Comparison of ENCODE assay signal across 8 mouse cellular contexts in genomic region chr16:77643871-77644720, GRCm38 (mm10). TPM values are rescaled to one million over a fixed set of nuclear protein-coding genes. Genes with fewer than 3 reads are reported as not detected.
A peak's percentile ranks its signal among the peaks of the same experiment; 100 is the strongest.
DNase-seq lines count a peak whose midpoint lies in the region; ATAC-seq and TF ChIP-seq lines count a peak whose summit lies in the region.

No protein-coding gene starts in this region.

- H3K4me3 ChIP-seq in hindbrain, embryonic 15.5 days = peak overlapping the region; percentile 47
- peak overlapping the region; percentile 59 for H3K4me3 ChIP-seq in left cerebral cortex, adult 2 months

- peaks cover 25% of the 10 kb centered on the region for H3K4me1 ChIP-seq in hindbrain, embryonic 15.5 days (replicated peaks)

- no peaks in the 10 kb centered on the region for H3K27me3 ChIP-seq in hindbrain, embryonic 15.5 days

- DNase-seq in adipocyte (ENCODE audit: low spot score) = peak; percentile 82
- peak; percentile 89 to 94 for DNase-seq in cerebellum, postnatal 25 days
- DNase-seq in gastrocnemius, adult 18-20 months (ENCODE audit: low spot score) = peak; percentile 50
- DNase-seq in left cerebral cortex, adult 2 months (ENCODE audit: extremely low spot score in 1 of 2, low spot score in 2 of 2) = peak; percentile 85 to 89
- peak; percentile 61 to 69 for DNase-seq in lung, postnatal 4 days
- peak; percentile 93 for DNase-seq in right cerebral cortex, postnatal 10 days (ENCODE audit: low spot score in 2 of 2)
- no peak for DNase-seq in MN1 (ENCODE audit: low spot score)

- peak overlapping the region; percentile 98 for H3K27ac ChIP-seq in hindbrain, embryonic 15.5 days (replicated peaks)
- H3K27ac ChIP-seq in left cerebral cortex, adult 2 months = peak overlapping the region; percentile 98

- 1% methylated on average over 31 of the region's 31 CpGs for WGBS in hindbrain, embryonic 15.5 days

- H3K36me3 ChIP-seq in hindbrain, embryonic 15.5 days = no peaks in the 10 kb centered on the region

- peak; percentile 93 for ATAC-seq in hindbrain, embryonic 15.5 days (ENCODE audit: low FRiP score, low read depth)

- no peak for TF ChIP-seq CTCF in left cerebral cortex, adult 2 months (IDR thresholded peaks at IDR 0.05)

- no peaks in the 10 kb centered on the region for H3K9me3 ChIP-seq in hindbrain, embryonic 15.5 days

- H3K9ac ChIP-seq in hindbrain, embryonic 15.5 days = peak overlapping the region; percentile 69

- intact Hi-C loops in left cerebral cortex, adult 2 months (cut with DNase I) = loop anchor here (1.0 to 10.0 kb wide), 8 partner anchors 50 to 519 kb away; no protein-coding TSS in a partner anchor

- peak overlapping the region; percentile 78 for H3K4me2 ChIP-seq in hindbrain, embryonic 15.5 days

RNA-seq across cellular contexts. Expression of gene Gm11146, which starts 42.2 kb away (rescaled TPM):
- not detected for total RNA-seq in gastrocnemius, adult 18-20 months (2021)
- not detected in 2 replicates for polyA plus RNA-seq in hindbrain, embryonic 15.5 days (2015; fragmentation: Nextera tagmentation; extraction: Ambion mirVana)
- not detected for total RNA-seq in left cerebral cortex, adult 2 months (2021)
